Mouse (Mus musculus): Measurements from ENCODE around the gene Gls2.

DNA sequence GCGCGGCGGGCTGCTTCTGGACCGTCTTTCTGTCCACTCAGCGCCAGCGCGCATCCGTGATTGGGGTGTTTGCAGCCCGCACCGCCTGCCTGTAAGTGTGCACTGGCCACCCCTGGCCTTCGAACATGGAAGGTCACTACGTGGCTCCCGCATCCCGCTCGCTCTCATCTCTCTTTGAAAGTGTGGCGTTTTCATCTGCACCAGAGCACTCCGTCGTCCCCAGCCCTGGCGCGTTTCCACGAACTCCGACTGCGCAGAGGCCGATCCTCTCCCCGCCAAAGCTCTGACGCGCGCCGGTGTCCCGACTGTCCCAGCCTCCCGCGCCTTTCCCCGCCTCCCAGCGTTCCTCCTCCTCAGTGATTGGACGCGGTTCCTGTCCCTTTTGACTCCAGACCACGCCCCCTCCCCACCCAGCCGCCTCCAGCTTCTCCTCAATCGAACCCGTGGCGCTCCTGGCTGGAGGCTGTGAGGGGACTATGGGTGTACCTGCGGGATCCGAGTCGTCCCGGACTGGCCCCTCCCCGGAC, at the start of gene Gls2:
- TF ChIP-seq CTCF (IDR thresholded peaks at IDR 0.05; ENCODE audit: low read depth, low read length) (no peak), EP300 (IDR thresholded peaks at IDR 0.05; ENCODE audit: insufficient read depth, low read depth, low read length) (no peak), POLR2A (IDR thresholded peaks at IDR 0.05; ENCODE audit: insufficient read depth, low read length) (peak; percentile 94)

Data from ES-Bruce4 (cell line).